Mouse (Mus musculus): Measurements from ENCODE around the gene Ehbp1l1.

DNA sequence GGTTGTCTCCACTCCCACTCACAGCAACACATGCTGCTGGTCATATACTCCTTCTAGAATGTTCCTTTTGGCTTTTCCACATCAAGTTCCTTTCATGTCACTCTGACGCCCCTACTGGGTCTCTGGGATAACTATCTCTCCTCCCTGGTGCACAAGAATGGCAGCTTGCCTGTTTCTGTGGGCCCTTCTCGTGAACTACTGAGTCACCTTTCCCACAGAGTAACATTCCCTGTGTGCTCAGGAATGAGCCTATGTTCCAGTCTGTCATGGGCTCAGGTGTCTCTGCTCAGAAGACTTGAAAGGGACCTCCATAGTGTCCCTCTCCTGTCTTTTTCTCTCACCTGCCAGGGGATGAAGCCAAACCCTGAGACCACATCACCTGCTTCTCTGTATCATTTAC lies 13.3 kb upstream of the Ehbp1l1 start:
- TF ChIP-seq SMC3 (IDR thresholded peaks at IDR 0.05; ENCODE audit: low read depth, low read length) (no peak), BHLHE40 (IDR thresholded peaks at IDR 0.05; ENCODE audit: low read depth, low read length) (no peak), E2F4 (IDR thresholded peaks at IDR 0.05; ENCODE audit: insufficient replicate concordance, low read depth, low read length) (no peak), MEF2A (IDR thresholded peaks at IDR 0.05; ENCODE audit: borderline replicate concordance, low read depth, low read length) (no peak), POLR2AphosphoS2 (IDR thresholded peaks at IDR 0.05; ENCODE audit: low read depth, low read length) (no peak), TBP (conservative IDR thresholded peaks at IDR 0.05; ENCODE audit: low read depth, low read length) (no peak), JUND (conservative IDR thresholded peaks at IDR 0.05; ENCODE audit: low read depth, low read length) (no peak), EP300 (IDR thresholded peaks at IDR 0.05; ENCODE audit: low read length) (no peak), ZNF384 (IDR thresholded peaks at IDR 0.05; ENCODE audit: low read depth, low read length) (no peak), POLR2A (IDR thresholded peaks at IDR 0.05; ENCODE audit: low read depth, low read length) (no peak), GABPA (IDR thresholded peaks at IDR 0.05; ENCODE audit: insufficient replicate concordance, low read depth, low read length) (no peak), TCF12 (IDR thresholded peaks at IDR 0.05; ENCODE audit: low read depth, low read length) (no peak), CTCF (conservative IDR thresholded peaks at IDR 0.05 in 1 of 2, IDR thresholded peaks at IDR 0.05 in 1 of 2; ENCODE audit: low read depth in 2 of 2, low read length in 2 of 2) (no peak), MAZ (IDR thresholded peaks at IDR 0.05; ENCODE audit: low read depth, low read length) (no peak)
